Mouse (Mus musculus) kidney, postnatal 0 days (tissue): ENCODE results near the gene Cflar. TPM values are rescaled to one million over a fixed set of nuclear protein-coding genes. Genes with fewer than 3 reads are reported as not detected.
A peak's percentile ranks its signal among the peaks of the same experiment; 100 is the strongest.
"Not testable (repeated sequence)": the region's sequence is repeated elsewhere in the genome, so short reads cannot be mapped to it uniquely, and the experiment has no call there.

Experiments used
- ATAC-seq: fragments of 200-750 bp; cut with Nextera tagmentation; replicated peaks from 2 replicates; pipeline ENCODE4 v1.8.0; 2017; ENCODE audit warnings: low read depth, moderate number of reproducible peaks, moderate TSS enrichment, moderate library complexity; ENCODE audit not compliant: low FRiP score
- DNase-seq: peaks from one replicate; pipeline ENCODE4 v3.0.0-alpha.2; 2016; ENCODE audit warnings: low spot score
- H3K27ac ChIP-seq: fragments of 300-500 bp; sonication (generic); 2 replicates; pipeline ENCODE4 v1.5.1; 2014; ENCODE audit warnings: mild to moderate bottlenecking
- H3K27me3 ChIP-seq: fragments of 300-500 bp; sonication (generic); 2 replicates; pipeline ENCODE4 v1.6.1; 2014; ENCODE audit warnings: low read length, mixed read lengths; ENCODE audit not compliant: insufficient read depth
- H3K36me3 ChIP-seq: fragments of 300-500 bp; sonication (generic); 2 replicates; pipeline ENCODE4 v1.6.1; 2014; ENCODE audit warnings: low read length, mixed read lengths; ENCODE audit not compliant: insufficient read depth
- H3K4me1 ChIP-seq: fragments of 300-500 bp; sonication (generic); replicated peaks from 2 replicates; pipeline ENCODE4 v1.6.1; 2014; ENCODE audit warnings: antibody characterized with exemption, low read length, mixed read lengths; ENCODE audit not compliant: insufficient read depth
- H3K4me2 ChIP-seq: fragments of 300-500 bp; sonication (generic); 2 replicates; pipeline ENCODE4 v1.6.1; 2014; ENCODE audit warnings: mild to moderate bottlenecking, low read length, moderate library complexity, mixed read lengths
- H3K4me3 ChIP-seq: fragments of 300-500 bp; sonication (generic); replicated peaks from 2 replicates; pipeline ENCODE4 v1.5.1; 2014; ENCODE audit warnings: low read depth, low read length
- H3K9ac ChIP-seq: fragments of 300-500 bp; sonication (generic); 2 replicates; pipeline ENCODE4 v1.6.1; 2014; ENCODE audit warnings: low read depth, low read length
- H3K9me3 ChIP-seq: fragments of 300-500 bp; sonication (generic); replicated peaks from 2 replicates; pipeline ENCODE4 v1.6.1; 2016; ENCODE audit warnings: low read length, inconsistent platforms, mixed read lengths
- CTCF ChIP-seq: IDR thresholded peaks from 2 replicates; pipeline ENCODE4 v1.5.1; 2016; ENCODE audit warnings: antibody characterized with exemption, low read depth, mild to moderate bottlenecking, moderate library complexity
- WGBS: fragments of 180-500 bp; shearing (Covaris S2); extraction: QIAGEN DNeasy Blood & Tissue Kit; methylation state at CpG from one replicate; pipeline ENCODE4 v1.1.7; 2014; 5-methylcytosine and 5-hydroxymethylcytosine counted together
- polyA plus RNA-seq: library from polyadenylated mRNA; unstranded; fragments of >200 nt; fragmentation: Nextera tagmentation; extraction: Ambion mirVana; gene quantifications from 2 replicates; pipeline ENCODE4 v1.2.1, GENCODE M21; 2015

Gene Cflar
- polyA plus RNA-seq, 1 experiment from 2014 or later = 62.1 TPM

- ATAC-seq (peak; percentile 86), DNase-seq (peak; percentile 37)
- Histone ChIP-seq H3K4me1 (no peaks in the 10 kb centered on the region), H3K9me3 (no peaks in the 10 kb centered on the region), H3K9ac (no peak overlapping the region), H3K4me3 (no peak overlapping the region), H3K27me3 (no peaks in the 10 kb centered on the region), H3K27ac (peak overlapping the region; percentile 51), H3K4me2 (no peak overlapping the region), H3K36me3 (peaks cover 79% of the 10 kb centered on the region)
- TF ChIP-seq CTCF = no peak
- 55% methylated on average over 7 of the region's 7 CpGs for WGBS
These were observed 33.3 kb downstream of the Cflar start for GRCm38 (mm10) chr1:58744645-58745044.

- WGBS = 72% methylated on average over 9 of the region's 9 CpGs
- Histone ChIP-seq H3K4me1 (no peaks in the 10 kb centered on the region), H3K36me3 (peaks cover 66% of the 10 kb centered on the region), H3K4me3 (no peak overlapping the region), H3K9ac (no peak overlapping the region), H3K27me3 (no peaks in the 10 kb centered on the region), H3K4me2 (no peak overlapping the region), H3K27ac (no peak overlapping the region), H3K9me3 (no peaks in the 10 kb centered on the region)
- ATAC-seq (no peak), DNase-seq (peak; percentile 46)
- TF ChIP-seq CTCF = peak; percentile 64
These were observed 35.6 kb downstream of the Cflar start for GRCm38 (mm10) chr1:58746880-58747279.

GRCm38 (mm10) chr1:58759451-58759850 is 48.1 kb downstream of the Cflar start:
- H3K4me1 ChIP-seq = no peaks in the 10 kb centered on the region
- no peak overlapping the region for H3K4me2 ChIP-seq
- TF ChIP-seq CTCF = no peak
- H3K9me3 ChIP-seq = no peaks in the 10 kb centered on the region
- H3K27ac ChIP-seq = no peak overlapping the region
- 100% methylated on average over 3 of the region's 3 CpGs for WGBS
- H3K4me3 ChIP-seq = no peak overlapping the region
- peaks cover 34% of the 10 kb centered on the region for H3K36me3 ChIP-seq
- ATAC-seq (no peak), DNase-seq (no peak)
- no peak overlapping the region for H3K9ac ChIP-seq
- no peaks in the 10 kb centered on the region for H3K27me3 ChIP-seq

- H3K9ac ChIP-seq = no peak overlapping the region
- no peaks in the 10 kb centered on the region for H3K9me3 ChIP-seq
- H3K4me1 ChIP-seq = no peaks in the 10 kb centered on the region
- ATAC-seq (no peak), DNase-seq (no peak)
- no peak overlapping the region for H3K27ac ChIP-seq
- no peak overlapping the region for H3K4me2 ChIP-seq
- no peaks in the 10 kb centered on the region for H3K27me3 ChIP-seq
- TF ChIP-seq CTCF = no peak
- no peak overlapping the region for H3K4me3 ChIP-seq
- 82% methylated on average over 1 of the region's 1 CpGs for WGBS
- H3K36me3 ChIP-seq = peaks cover 26% of the 10 kb centered on the region
These were observed 49.3 kb downstream of the Cflar start for GRCm38 (mm10) chr1:58760581-58760980.

- not testable (repeated sequence) for H3K27me3 ChIP-seq
These were observed 50.3 kb downstream of the Cflar start for GRCm38 (mm10) chr1:58761391-58762275.

GRCm38 (mm10) chr1:58762576-58762975 is 51.3 kb downstream of the Cflar start:
- TF ChIP-seq CTCF = no peak
- ATAC-seq = no peak
- H3K36me3 ChIP-seq = peaks cover 20% of the 10 kb centered on the region; the same call in 1 of the 2 replicates
- H3K9ac ChIP-seq = no peak overlapping the region
- no peaks in the 10 kb centered on the region for H3K9me3 ChIP-seq
- WGBS = 76% methylated on average over 5 of the region's 5 CpGs
- no peak overlapping the region for H3K4me2 ChIP-seq
- H3K27ac ChIP-seq = no peak overlapping the region
- H3K27me3 ChIP-seq = no peaks in the 10 kb centered on the region
- H3K4me3 ChIP-seq = no peak overlapping the region
- no peaks in the 10 kb centered on the region for H3K4me1 ChIP-seq
- DNase-seq = no peak

More at GRCm38 (mm10) chr1:58761391-58762275, 50.3 kb downstream of the Cflar start:
- not testable (repeated sequence) for H3K9ac ChIP-seq, H3K9me3 ChIP-seq, ATAC-seq, DNase-seq, H3K4me3 ChIP-seq, H3K4me2 ChIP-seq, H3K4me1 ChIP-seq
- Histone ChIP-seq H3K36me3 (peaks cover 20% of the 10 kb centered on the region; the same call in 1 of the 2 replicates), H3K27ac (0 out of 2 replicates have a peak overlapping the region, but pooled peaks have one; percentile 25)
- peak; percentile 39; the same call in 1 of the 2 replicates for TF ChIP-seq CTCF
- 74% methylated on average over 5 of the region's 5 CpGs for WGBS

- not testable (repeated sequence) for H3K9ac ChIP-seq, DNase-seq, H3K27ac ChIP-seq, H3K4me2 ChIP-seq, ATAC-seq, H3K27me3 ChIP-seq, H3K36me3 ChIP-seq, H3K9me3 ChIP-seq, H3K4me1 ChIP-seq, H3K4me3 ChIP-seq
- 78% methylated on average over 4 of the region's 4 CpGs for WGBS
These were observed 55.1 kb downstream of the Cflar start for GRCm38 (mm10) chr1:58766446-58766845.
